Mouse (Mus musculus) brain, adult 2 months (tissue): ENCODE data around the gene Tipin.
A peak's percentile ranks its signal among the peaks of the same experiment; 100 is the strongest.

Experiments used
- DNase-seq: peaks from one replicate; pipeline ENCODE4 v3.0.0; 2011; ENCODE audit warnings: low read depth, low spot score

The Tipin gene

GRCm38 (mm10) chr9:64343656-64344055 is 62.3 kb downstream of the Tipin start:
- DNase-seq = no peak

- no peak for DNase-seq
Measured at GRCm38 (mm10) chr9:64345931-64346330, 64.5 kb downstream of the Tipin start.

GRCm38 (mm10) chr9:64347377-64347776 is 66.0 kb downstream of the Tipin start:
- DNase-seq = peak; percentile 47

GRCm38 (mm10) chr9:64349490-64349889 is 68.1 kb downstream of the Tipin start:
- no peak for DNase-seq

GRCm38 (mm10) chr9:64351191-64351590 is 69.8 kb downstream of the Tipin start:
- DNase-seq = peak; percentile 23
